ENCODE assay signal across 8 mouse cellular contexts in the genomic region with DNA sequence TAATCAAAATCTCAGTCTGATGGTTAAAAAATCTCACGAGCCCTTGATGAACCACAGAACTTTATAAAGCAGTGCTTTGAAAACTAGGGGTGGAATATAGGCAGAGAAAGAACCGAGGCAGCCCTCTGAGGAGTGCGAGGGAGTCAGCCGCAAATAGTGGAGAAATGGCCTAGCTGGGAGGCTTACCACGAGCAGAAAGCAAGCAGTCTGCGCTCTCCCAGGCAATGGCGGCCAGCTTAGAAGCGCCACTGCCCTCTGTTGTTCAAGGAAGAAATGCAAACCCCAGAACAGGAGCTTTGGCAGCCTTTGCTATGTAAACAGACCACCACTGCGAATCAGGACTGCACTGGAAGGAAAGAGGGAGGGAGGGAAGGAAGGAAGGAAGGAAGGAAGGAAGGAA.
DNase-seq lines count a peak whose midpoint lies in the region; ATAC-seq and TF ChIP-seq lines count a peak whose summit lies in the region.

No protein-coding gene starts in this region.

- no peaks in the 10 kb centered on the region for H3K36me3 ChIP-seq in hindbrain, postnatal 0 days (ENCODE audit: insufficient read depth, low read length)
- no peaks in the 10 kb centered on the region for H3K36me3 ChIP-seq in midbrain, embryonic 14.5 days (ENCODE audit: control insufficient read depth, insufficient read depth, low read length)

- H3K4me3 ChIP-seq in hindbrain, postnatal 0 days (ENCODE audit: low read length): no peak overlapping the region
- H3K4me3 ChIP-seq in left cerebral cortex, adult 2 months: no peak overlapping the region
- H3K4me3 ChIP-seq in midbrain, embryonic 14.5 days (replicated peaks; ENCODE audit: low read depth, low read length): no peak overlapping the region

- H3K4me1 ChIP-seq in hindbrain, postnatal 0 days (ENCODE audit: insufficient read depth, low read length): 0 out of 2 replicates have a peak, but pooled peaks cover 5% of the 10 kb centered on the region
- 0 out of 2 replicates have a peak, but pooled peaks cover 2% of the 10 kb centered on the region for H3K4me1 ChIP-seq in midbrain, embryonic 14.5 days (ENCODE audit: control insufficient read depth, insufficient read depth, low read length)

- H3K27ac ChIP-seq in hindbrain, postnatal 0 days: no peak overlapping the region
- no peak overlapping the region for H3K27ac ChIP-seq in left cerebral cortex, adult 2 months
- H3K27ac ChIP-seq in midbrain, embryonic 14.5 days (replicated peaks; ENCODE audit: low read depth, low read length): no peak overlapping the region

- peak; percentile 72 for ATAC-seq in hindbrain, postnatal 0 days
- no peak for ATAC-seq in midbrain, embryonic 14.5 days (ENCODE audit: low FRiP score, low TSS enrichment)
- no peak for ATAC-seq in CD4-positive, CD25-positive, alpha-beta regulatory T cell, adult 4 months

- H3K27me3 ChIP-seq in hindbrain, postnatal 0 days (ENCODE audit: insufficient read depth, low read length): no peaks in the 10 kb centered on the region
- H3K27me3 ChIP-seq in midbrain, embryonic 14.5 days (ENCODE audit: control insufficient read depth, insufficient read depth, low read length): no peaks in the 10 kb centered on the region

- TF ChIP-seq CTCF in hindbrain, postnatal 0 days (IDR thresholded peaks at IDR 0.05; ENCODE audit: low read depth): peak; percentile 88
- peak; percentile 62 for TF ChIP-seq CTCF in left cerebral cortex, adult 2 months (IDR thresholded peaks at IDR 0.05)

- peak; percentile 38 for DNase-seq in R1 (ENCODE audit: low read depth, low spot score)
- peak; percentile 83 to 85 for DNase-seq in cerebellum, postnatal 14 days
- peak; percentile 24 to 34 for DNase-seq in frontal cortex, postnatal 25 days (ENCODE audit: low spot score in 2 of 2)
- peak; percentile 89 for DNase-seq in hindbrain, postnatal 0 days (ENCODE audit: low spot score)
- DNase-seq in left cerebral cortex, adult 2 months (ENCODE audit: extremely low spot score in 1 of 2, low spot score in 2 of 2): peak; percentile 54 to 57
- peak; percentile 90 for DNase-seq in midbrain, embryonic 14.5 days
- peak; percentile 43 for DNase-seq in telencephalon, adult 2 months (ENCODE audit: low read depth, low spot score)

- H3K9me3 ChIP-seq in hindbrain, postnatal 0 days (ENCODE audit: low read length): no peaks in the 10 kb centered on the region
- no peaks in the 10 kb centered on the region for H3K9me3 ChIP-seq in midbrain, embryonic 14.5 days (ENCODE audit: control insufficient read depth, low read length)

- intact Hi-C loops in left cerebral cortex, adult 2 months (cut with DNase I): loop anchor here (2.0 to 10.0 kb wide), 7 partner anchors 320 to 1140 kb away; a partner anchor contains a TSS

- 10% methylated on average over 9 of the region's 9 CpGs for WGBS in hindbrain, postnatal 0 days
- 7% methylated on average over 9 of the region's 9 CpGs for WGBS in midbrain, embryonic 14.5 days

- no peak overlapping the region for H3K9ac ChIP-seq in hindbrain, postnatal 0 days (replicated peaks; ENCODE audit: low read length)
- no peak overlapping the region for H3K9ac ChIP-seq in midbrain, embryonic 14.5 days (replicated peaks; ENCODE audit: low read length)

- H3K4me2 ChIP-seq in hindbrain, postnatal 0 days (ENCODE audit: low read depth, low read length): no peak overlapping the region
- H3K4me2 ChIP-seq in midbrain, embryonic 14.5 days (ENCODE audit: low read length): no peak overlapping the region

Comparison
In these comparisons a context has a peak if more than half of its experiments do, and no peak if none do; other contexts are left out.
1. DNase-seq: peak in every context shown above with its lines; median percentile 90 in midbrain, embryonic 14.5 days; 89 in hindbrain, postnatal 0 days; 84 in cerebellum, postnatal 14 days; 56 in left cerebral cortex, adult 2 months; 43 in telencephalon, adult 2 months; 38 in R1; 29 in frontal cortex, postnatal 25 days.